Mouse (Mus musculus) lung, postnatal 0 days (tissue): Measurements from ENCODE around the gene Decr2.

ENCODE experiments used
- CTCF ChIP-seq: IDR thresholded peaks from 2 replicates; pipeline ENCODE4 v1.5.1; 2016; ENCODE audit warnings: antibody characterized with exemption, mild to moderate bottlenecking
- EP300 ChIP-seq: IDR thresholded peaks from 2 replicates; pipeline ENCODE4 v1.6.1; 2016; ENCODE audit warnings: antibody characterized with exemption, mild to moderate bottlenecking, control low read depth

- TF ChIP-seq CTCF (no peak), EP300 (no peak)
These were observed 25.2 kb downstream of the Decr2 start for GRCm38 (mm10) chr17:26064916-26065315.
